Mouse (Mus musculus) cortical plate, adult 2 months (tissue): ENCODE data around the gene Epb41l3.

Experiments
- CTCF ChIP-seq: fragments of 200-500 bp; IDR thresholded peaks from 2 replicates; pipeline ENCODE4 v1.5.1; 2011; ENCODE audit warnings: mild to moderate bottlenecking, control low read depth, low read length; ENCODE audit not compliant: insufficient read depth; ENCODE audit errors: extremely low read depth
- POLR2A ChIP-seq: fragments of 200-500 bp; IDR thresholded peaks from 2 replicates; pipeline ENCODE4 v1.6.1; 2011; ENCODE audit warnings: mild to moderate bottlenecking, low read length, control low read depth; ENCODE audit not compliant: insufficient read depth; ENCODE audit errors: extremely low read depth

DNA sequence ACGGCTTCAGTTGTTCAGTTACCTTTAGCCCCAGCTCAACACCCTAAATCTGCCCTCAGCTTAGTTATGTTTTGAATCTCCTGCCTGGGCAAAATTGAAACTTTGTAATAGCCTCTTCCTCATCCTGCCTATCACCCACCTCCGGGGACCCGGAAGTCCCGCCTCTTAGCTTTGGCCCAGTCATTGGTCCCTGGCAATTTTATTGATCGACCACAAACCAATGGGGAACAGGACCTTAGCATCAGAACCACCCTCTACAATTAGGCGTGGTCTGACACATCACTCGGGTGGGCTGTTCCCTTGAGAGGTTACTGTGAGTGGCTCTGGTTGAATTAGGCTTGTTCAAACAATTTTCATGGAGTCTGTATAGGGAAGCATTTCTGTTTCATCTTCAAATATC is 150.5 kb downstream of the Epb41l3 start:
- TF ChIP-seq CTCF (no peak), POLR2A (no peak)
